In genomic region chr7:102399180-102399731, GRCm38 (mm10) we compare ENCODE assay signal across 19 mouse cellular contexts. TPM values are rescaled to one million over a fixed set of nuclear protein-coding genes. Genes with fewer than 3 reads are reported as not detected.
DNase-seq lines count a peak whose midpoint lies in the region; ATAC-seq and TF ChIP-seq lines count a peak whose summit lies in the region.
"Had no signal": no experiment of that assay in that cellular context is flagged by ENCODE, and none has a peak within 500 bp of the region (broad histone marks: within the 10 kb centered on the region; RNA-seq: fewer than 3 reads in every experiment).

No protein-coding gene starts in this region.

- no peak for TF ChIP-seq POLR2A in brain, embryonic 14.5 days (IDR thresholded peaks at IDR 0.05; ENCODE audit: borderline replicate concordance, extremely low read depth, insufficient read depth, insufficient read length, poor library complexity, severe bottlenecking)

- no peaks in the 10 kb centered on the region for H3K9me3 ChIP-seq in forebrain, embryonic 12.5 days
- no peaks in the 10 kb centered on the region for H3K9me3 ChIP-seq in forebrain, embryonic 16.5 days (ENCODE audit: control insufficient read depth, low read length)
- no peaks in the 10 kb centered on the region for H3K9me3 ChIP-seq in midbrain, embryonic 14.5 days (ENCODE audit: control insufficient read depth, low read length)
- no peaks in the 10 kb centered on the region for H3K9me3 ChIP-seq in midbrain, postnatal 0 days (ENCODE audit: low read length)
- H3K9me3 ChIP-seq in liver, postnatal 0 days (ENCODE audit: low read length), result no peaks in the 10 kb centered on the region
- H3K9me3 ChIP-seq: liver, embryonic 15.5 days; midbrain, embryonic 12.5 days had no signal

- 28% methylated on average over 3 of the region's 3 CpGs for WGBS in forebrain, embryonic 12.5 days
- WGBS in forebrain, embryonic 16.5 days, result 10% methylated on average over 3 of the region's 3 CpGs
- 38% methylated on average over 3 of the region's 3 CpGs for WGBS in midbrain, embryonic 14.5 days
- 30% methylated on average over 3 of the region's 3 CpGs for WGBS in midbrain, postnatal 0 days
- WGBS in liver, postnatal 0 days (ENCODE audit: insufficient replicate concordance), result 77% methylated on average over 3 of the region's 3 CpGs

- no peak overlapping the region for H3K4me2 ChIP-seq in forebrain, embryonic 12.5 days
- no peak overlapping the region for H3K4me2 ChIP-seq in forebrain, embryonic 16.5 days (ENCODE audit: low read length)
- H3K4me2 ChIP-seq in midbrain, embryonic 14.5 days (ENCODE audit: low read length), result no peak overlapping the region
- no peak overlapping the region for H3K4me2 ChIP-seq in midbrain, postnatal 0 days (ENCODE audit: low read depth, low read length, poor library complexity, severe bottlenecking)
- H3K4me2 ChIP-seq in liver, postnatal 0 days (ENCODE audit: low read depth, low read length), result no peak overlapping the region
- H3K4me2 ChIP-seq: liver, embryonic 15.5 days; midbrain, embryonic 12.5 days had no signal

- ATAC-seq in forebrain, embryonic 12.5 days (ENCODE audit: low FRiP score), result peak; percentile 41; the same call in 1 of the 2 replicates
- no peak for ATAC-seq in forebrain, embryonic 16.5 days
- ATAC-seq in midbrain, embryonic 14.5 days (ENCODE audit: low FRiP score, low TSS enrichment), result no peak
- no peak for ATAC-seq in midbrain, postnatal 0 days (ENCODE audit: low FRiP score)
- peak; percentile 84 for ATAC-seq in liver, postnatal 0 days

- H3K27ac ChIP-seq in forebrain, embryonic 12.5 days, result 0 out of 2 replicates have a peak overlapping the region, but pooled peaks have one; percentile 9
- no peak overlapping the region for H3K27ac ChIP-seq in forebrain, embryonic 16.5 days (ENCODE audit: low read length)
- H3K27ac ChIP-seq in midbrain, embryonic 14.5 days (replicated peaks; ENCODE audit: low read depth, low read length), result no peak overlapping the region
- no peak overlapping the region for H3K27ac ChIP-seq in midbrain, postnatal 0 days (ENCODE audit: low read depth, low read length)
- H3K27ac ChIP-seq in liver, postnatal 0 days (ENCODE audit: low read depth), result no peak overlapping the region
- H3K27ac ChIP-seq: liver, embryonic 15.5 days; midbrain, embryonic 12.5 days had no signal

- no peaks in the 10 kb centered on the region for H3K36me3 ChIP-seq in forebrain, embryonic 12.5 days (replicated peaks)
- no peaks in the 10 kb centered on the region for H3K36me3 ChIP-seq in forebrain, embryonic 16.5 days (ENCODE audit: control insufficient read depth, insufficient read depth)
- H3K36me3 ChIP-seq in midbrain, embryonic 14.5 days (ENCODE audit: control insufficient read depth, insufficient read depth, low read length), result no peaks in the 10 kb centered on the region
- H3K36me3 ChIP-seq in midbrain, postnatal 0 days (ENCODE audit: insufficient read depth, low read length), result no peaks in the 10 kb centered on the region
- H3K36me3 ChIP-seq in liver, postnatal 0 days (replicated peaks; ENCODE audit: insufficient read depth, low read length), result no peaks in the 10 kb centered on the region
- H3K36me3 ChIP-seq: liver, embryonic 15.5 days; midbrain, embryonic 12.5 days had no signal

- no peak; the same call in 1 of the 2 replicates for TF ChIP-seq EP300 in liver, postnatal 0 days (IDR thresholded peaks at IDR 0.05; ENCODE audit: low read depth)

- DNase-seq in midbrain, embryonic 14.5 days, result peak; percentile 3
- no peak for DNase-seq in midbrain, postnatal 0 days (ENCODE audit: low spot score)
- DNase-seq in brain, embryonic 14.5 days (ENCODE audit: low read depth), result peak; percentile 61
- no peak for DNase-seq in liver, postnatal 0 days
- no peak for DNase-seq in thymus, postnatal 14 days
- DNase-seq in cerebellum, postnatal 36 days, result no peak
- DNase-seq: adrenal gland, postnatal 25 days; B cell, adult 2 months; cerebellum, adult 9-11 months; heart, adult 18-20 months; kidney, adult 2 months; kidney, postnatal 25 days; layer of hippocampus, postnatal 36 days; thymus, postnatal 25 days had no signal

- H3K4me3 ChIP-seq in forebrain, embryonic 12.5 days (replicated peaks), result no peak overlapping the region
- no peak overlapping the region for H3K4me3 ChIP-seq in forebrain, embryonic 16.5 days (replicated peaks; ENCODE audit: low read length)
- no peak overlapping the region for H3K4me3 ChIP-seq in midbrain, embryonic 14.5 days (replicated peaks; ENCODE audit: low read depth, low read length)
- no peak overlapping the region for H3K4me3 ChIP-seq in midbrain, postnatal 0 days (ENCODE audit: low read depth, low read length)
- no peak overlapping the region for H3K4me3 ChIP-seq in liver, postnatal 0 days (ENCODE audit: low read depth, low read length)
- H3K4me3 ChIP-seq: liver, embryonic 15.5 days; midbrain, embryonic 12.5 days; myocyte had no signal

- H3K27me3 ChIP-seq in forebrain, embryonic 12.5 days, result no peaks in the 10 kb centered on the region
- H3K27me3 ChIP-seq in forebrain, embryonic 16.5 days (replicated peaks; ENCODE audit: control insufficient read depth, insufficient read depth, low read length), result no peaks in the 10 kb centered on the region
- H3K27me3 ChIP-seq in midbrain, embryonic 14.5 days (ENCODE audit: control insufficient read depth, insufficient read depth, low read length), result no peaks in the 10 kb centered on the region
- no peaks in the 10 kb centered on the region for H3K27me3 ChIP-seq in midbrain, postnatal 0 days (ENCODE audit: insufficient read depth, low read length)
- no peaks in the 10 kb centered on the region for H3K27me3 ChIP-seq in liver, postnatal 0 days (ENCODE audit: insufficient read depth, low read length)
- H3K27me3 ChIP-seq: liver, embryonic 15.5 days; midbrain, embryonic 12.5 days had no signal

- no peaks in the 10 kb centered on the region for H3K4me1 ChIP-seq in forebrain, embryonic 12.5 days
- H3K4me1 ChIP-seq in forebrain, embryonic 16.5 days (replicated peaks; ENCODE audit: control insufficient read depth, insufficient read depth, low read length), result no peaks in the 10 kb centered on the region
- no peaks in the 10 kb centered on the region for H3K4me1 ChIP-seq in midbrain, embryonic 14.5 days (ENCODE audit: control insufficient read depth, insufficient read depth, low read length)
- H3K4me1 ChIP-seq in midbrain, postnatal 0 days (ENCODE audit: insufficient read depth, low read length), result no peaks in the 10 kb centered on the region
- H3K4me1 ChIP-seq in liver, postnatal 0 days (ENCODE audit: insufficient read depth), result peaks cover 3% of the 10 kb centered on the region; the same call in 1 of the 2 replicates
- H3K4me1 ChIP-seq: liver, embryonic 15.5 days had no signal

- TF ChIP-seq CTCF in midbrain, postnatal 0 days (IDR thresholded peaks at IDR 0.05), result no peak
- TF ChIP-seq CTCF in brain, embryonic 14.5 days (IDR thresholded peaks at IDR 0.05; ENCODE audit: borderline replicate concordance, extremely low read depth, insufficient read depth, insufficient read length), result no peak
- no peak for TF ChIP-seq CTCF in liver, postnatal 0 days (IDR thresholded peaks at IDR 0.05; ENCODE audit: low read depth)

- H3K9ac ChIP-seq in forebrain, embryonic 12.5 days, result no peak overlapping the region
- no peak overlapping the region for H3K9ac ChIP-seq in forebrain, embryonic 16.5 days (replicated peaks; ENCODE audit: low read depth, low read length)
- no peak overlapping the region for H3K9ac ChIP-seq in midbrain, embryonic 14.5 days (replicated peaks; ENCODE audit: low read length)
- no peak overlapping the region for H3K9ac ChIP-seq in midbrain, postnatal 0 days (replicated peaks; ENCODE audit: low read length, poor library complexity, severe bottlenecking)
- H3K9ac ChIP-seq in liver, postnatal 0 days (replicated peaks), result no peak overlapping the region
- H3K9ac ChIP-seq: liver, embryonic 15.5 days; midbrain, embryonic 12.5 days had no signal

RNA-seq across cellular contexts. Expression of gene Rrm1, which starts 42.2 kb away (rescaled TPM):
- 203 and 216 TPM in 2 replicates for polyA plus RNA-seq in forebrain, embryonic 12.5 days (2016; fragmentation: Nextera tagmentation; extraction: Ambion mirVana)
- 79.3 and 96.2 TPM in 2 replicates for polyA plus RNA-seq in forebrain, embryonic 16.5 days (2015; fragmentation: Nextera tagmentation; extraction: Ambion mirVana)
- 36.2 and 65.9 TPM in 2 replicates for polyA plus RNA-seq in midbrain, embryonic 14.5 days (2014; fragmentation: Nextera tagmentation; extraction: Ambion mirVana)
- total RNA-seq in midbrain, postnatal 0 days (2014; rRNA removed), result 31.2 and 35.6 TPM in 2 replicates
- polyA plus RNA-seq in midbrain, postnatal 0 days (2015; fragmentation: Nextera tagmentation; extraction: Ambion mirVana), result 25.0 and 26.1 TPM in 2 replicates
- polyA plus RNA-seq in brain, embryonic 14.5 days (2012; rRNA removed), result 46.1 and 54.4 TPM in 2 replicates
- 55.9 and 66.4 TPM in 2 replicates for polyA plus RNA-seq in liver, postnatal 0 days (2015; fragmentation: Nextera tagmentation; extraction: Ambion mirVana)

Comparison
In these comparisons a context has a peak if more than half of its experiments do, and no peak if none do; other contexts are left out.
1. ATAC-seq: peak in forebrain, embryonic 12.5 days (single experiment) and liver, postnatal 0 days (single experiment); none in forebrain, embryonic 16.5 days (single experiment), midbrain, embryonic 14.5 days (single experiment) and midbrain, postnatal 0 days (single experiment).
2. DNase-seq: peak in midbrain, embryonic 14.5 days (single experiment) and brain, embryonic 14.5 days (single experiment); none in midbrain, postnatal 0 days (single experiment), liver, postnatal 0 days (single experiment), thymus, postnatal 14 days (single experiment) and cerebellum, postnatal 36 days (0 of 2).